Mouse (Mus musculus) macrophage (primary cell): Measurements from ENCODE around the gene Fbxl19. TPM values are rescaled to one million over a fixed set of nuclear protein-coding genes. Genes with fewer than 3 reads are reported as not detected.

Experiments
- H3K27ac ChIP-seq: fragments of 350-480 bp; formaldehyde crosslinking; 2 replicates; pipeline ENCODE4 v1.9.0; 2021
- H3K36me3 ChIP-seq: fragments of 350-480 bp; formaldehyde crosslinking; 2 replicates; pipeline ENCODE4 v1.9.0; 2021; ENCODE audit errors: inconsistent target
- H3K4me3 ChIP-seq: fragments of 350-480 bp; formaldehyde crosslinking; 2 replicates; pipeline ENCODE4 v1.9.0; 2021; ENCODE audit errors: inconsistent target
- H3K79me2 ChIP-seq: fragments of 350-480 bp; formaldehyde crosslinking; 2 replicates; pipeline ENCODE4 v1.9.0; 2021; ENCODE audit errors: inconsistent target
- WGBS: methylation state at CpG from one replicate; pipeline ENCODE4 v1.1.7; 2026; ENCODE audit warnings: inconsistent platforms; ENCODE audit not compliant: missing documents; 5-methylcytosine and 5-hydroxymethylcytosine counted together
- polyA plus RNA-seq: library from polyadenylated mRNA; stranded (reverse); fragments of 250-400 nt; gene quantifications from 3 replicates; pipeline ENCODE4 v1.2.4, GENCODE M21; 2018; ENCODE audit warnings: inconsistent platforms

The Fbxl19 gene
- polyA plus RNA-seq, 1 experiment from 2014 or later = 4.9 TPM

- Histone ChIP-seq H3K36me3 (no peaks in the 10 kb centered on the region), H3K79me2 (no peaks in the 10 kb centered on the region), H3K4me3 (no peak overlapping the region), H3K27ac (no peak overlapping the region)
- WGBS = 95% methylated on average over 19 of the region's 19 CpGs
Measured at GRCm38 (mm10) chr7:127814241-127814921, 70.0 kb downstream of the Fbxl19 start.

DNA sequence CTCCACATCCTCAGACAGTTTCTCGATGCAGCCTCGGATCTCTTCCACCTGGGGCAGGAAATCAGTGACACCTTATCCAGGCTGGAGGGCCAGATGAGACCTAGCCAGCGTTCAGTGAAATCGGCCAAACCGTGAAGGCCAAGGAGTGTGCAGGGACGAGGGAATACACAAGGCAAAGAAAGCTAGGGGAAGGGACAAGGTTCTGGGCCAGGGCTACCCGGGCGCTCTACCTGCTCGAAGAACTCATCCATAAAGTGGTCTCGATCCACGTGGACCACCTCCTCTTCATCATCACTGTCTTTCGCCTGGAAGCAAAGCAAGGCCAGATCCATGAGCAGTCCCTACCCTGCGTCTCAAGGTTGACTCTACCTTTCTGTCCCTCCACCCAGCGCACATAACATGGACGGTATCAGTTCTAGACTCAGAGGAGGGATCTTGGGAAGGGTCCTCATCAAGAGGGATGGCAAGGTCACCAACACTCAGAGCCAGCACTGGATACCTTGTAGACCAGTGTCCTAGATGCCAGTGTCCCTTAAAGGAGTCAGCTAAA, 70.8 kb downstream of the Fbxl19 start:
- H3K4me3 ChIP-seq = no peak overlapping the region
- WGBS = 92% methylated on average over 14 of the region's 15 CpGs
- H3K27ac ChIP-seq = no peak overlapping the region
- no peaks in the 10 kb centered on the region for H3K79me2 ChIP-seq
- no peaks in the 10 kb centered on the region for H3K36me3 ChIP-seq

DNA sequence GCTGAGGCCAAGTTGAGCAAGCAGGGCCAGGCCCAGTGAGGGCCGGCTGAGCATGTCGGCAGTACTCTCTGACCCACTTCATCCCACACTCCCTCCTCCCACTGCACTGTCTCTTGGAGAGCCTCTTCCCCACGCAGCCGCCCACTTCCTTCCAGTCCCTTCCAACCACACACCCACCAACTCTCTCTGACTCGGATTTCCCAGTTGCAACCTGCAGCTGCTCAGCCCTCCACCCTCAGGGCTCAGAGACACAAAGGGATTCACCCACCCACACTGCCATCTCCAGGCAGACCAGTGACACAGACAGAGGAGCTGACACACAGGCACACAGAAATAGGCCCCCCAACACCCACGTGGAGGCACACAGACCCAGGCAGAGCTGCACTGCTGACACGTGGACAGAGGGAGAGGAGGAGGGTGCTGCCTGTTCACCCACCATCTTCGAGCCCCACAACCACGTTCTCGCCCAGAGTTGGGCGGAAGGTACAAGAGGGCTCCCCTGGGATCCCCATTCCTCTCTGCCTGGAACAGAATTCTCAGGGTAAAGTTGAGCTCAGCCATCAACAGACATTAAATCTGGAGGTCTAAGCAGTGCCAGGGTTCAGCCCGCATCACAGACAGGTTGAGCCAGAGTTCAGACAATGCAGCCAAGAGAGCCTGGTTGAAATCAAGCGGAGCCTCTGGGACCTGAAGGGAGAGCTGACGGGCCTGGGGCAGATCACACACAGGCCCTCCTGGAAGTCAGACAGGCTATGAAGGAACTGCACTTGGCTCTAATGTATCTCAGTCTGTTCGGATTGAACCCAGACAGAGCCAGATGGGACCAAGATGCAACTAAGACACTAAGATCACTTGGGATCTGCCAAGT, 71.8 kb downstream of the Fbxl19 start:
- WGBS = 45% methylated on average over 15 of the region's 15 CpGs
- Histone ChIP-seq H3K79me2 (no peaks in the 10 kb centered on the region), H3K4me3 (no peak overlapping the region), H3K36me3 (no peaks in the 10 kb centered on the region), H3K27ac (no peak overlapping the region)

GRCm38 (mm10) chr7:127817053-127817452, 72.7 kb downstream of the Fbxl19 start:
- no peaks in the 10 kb centered on the region for H3K36me3 ChIP-seq
- no peak overlapping the region for H3K27ac ChIP-seq
- H3K4me3 ChIP-seq = no peak overlapping the region
- 84% methylated on average over 7 of the region's 7 CpGs for WGBS
- no peaks in the 10 kb centered on the region for H3K79me2 ChIP-seq

GRCm38 (mm10) chr7:127817776-127818175, 73.4 kb downstream of the Fbxl19 start:
- H3K79me2 ChIP-seq = no peaks in the 10 kb centered on the region
- 98% methylated on average over 5 of the region's 5 CpGs for WGBS
- no peaks in the 10 kb centered on the region for H3K36me3 ChIP-seq
- no peak overlapping the region for H3K27ac ChIP-seq
- H3K4me3 ChIP-seq = no peak overlapping the region

Other genes starting within 250 kb of the Fbxl19 start
- 14.3 to 15.8 TPM (median 15.4 TPM) in 3 replicates for gene Srcap, start 232.6 kb upstream of the Fbxl19 start, polyA plus RNA-seq
- 13.1 to 13.5 TPM (median 13.2 TPM) in 3 replicates for gene Gm42715, start 225.0 kb upstream of the Fbxl19 start, polyA plus RNA-seq
- gene Tmem265, start 183.2 kb upstream of the Fbxl19 start, polyA plus RNA-seq = not detected in 3 replicates
- 23.8 to 33.8 TPM (median 26.9 TPM) in 3 replicates for gene Phkg2, start 171.2 kb upstream of the Fbxl19 start, polyA plus RNA-seq
- gene Ccdc189, start 155.9 kb upstream of the Fbxl19 start, polyA plus RNA-seq = 0.72 to 3.0 TPM (median 2.9 TPM) in 3 replicates
- gene Rnf40, start 155.8 kb upstream of the Fbxl19 start, polyA plus RNA-seq = 27.1 to 29.6 TPM (median 28.3 TPM) in 3 replicates
- gene Zfp629, start 128.7 kb upstream of the Fbxl19 start, polyA plus RNA-seq = 5.9 to 11.5 TPM (median 8.2 TPM) in 3 replicates
- gene Bcl7c, start 35.6 kb upstream of the Fbxl19 start, polyA plus RNA-seq = 16.0 to 37.5 TPM (median 23.3 TPM) in 3 replicates
- gene Ctf1, start 31.8 kb upstream of the Fbxl19 start, polyA plus RNA-seq = not detected in 3 replicates
- gene Ctf2, start 12.4 kb upstream of the Fbxl19 start, polyA plus RNA-seq = not detected in 3 replicates
- 31.3 to 38.6 TPM (median 33.4 TPM) in 3 replicates for gene Orai3, start 25.3 kb downstream of the Fbxl19 start, polyA plus RNA-seq
- gene Setd1a, start 32.1 kb downstream of the Fbxl19 start, polyA plus RNA-seq = 11.6 to 14.1 TPM (median 12.7 TPM) in 3 replicates
- 0.49 to 3.2 TPM (median 0.57 TPM) in 3 replicates for gene Gm49388, start 41.1 kb downstream of the Fbxl19 start, polyA plus RNA-seq
- 14.9 to 55.1 TPM (median 55.0 TPM) in 3 replicates for gene Hsd3b7, start 56.1 kb downstream of the Fbxl19 start, polyA plus RNA-seq
- 150 to 165 TPM (median 155 TPM) in 3 replicates for gene Stx4a, start 79.8 kb downstream of the Fbxl19 start, polyA plus RNA-seq
- gene Stx1b, start 80.0 kb downstream of the Fbxl19 start, polyA plus RNA-seq = 0.05 to 0.09 TPM in 2 of 3 replicates, not detected in the other
- 14.9 to 18.4 TPM (median 16.3 TPM) in 3 replicates for gene Zfp646, start 131.7 kb downstream of the Fbxl19 start, polyA plus RNA-seq
- gene Zfp668, start 132.3 kb downstream of the Fbxl19 start, polyA plus RNA-seq = 3.2 to 5.8 TPM (median 4.7 TPM) in 3 replicates
- 0.13 TPM in 1 of 3 replicates, not detected in the others for gene Prss53, start 146.4 kb downstream of the Fbxl19 start, polyA plus RNA-seq
- not detected in 3 replicates for gene Gm21974, start 150.9 kb downstream of the Fbxl19 start, polyA plus RNA-seq
- gene Vkorc1, start 151.1 kb downstream of the Fbxl19 start, polyA plus RNA-seq = 38.2 to 42.7 TPM (median 41.1 TPM) in 3 replicates
- 30.8 to 48.5 TPM (median 38.0 TPM) in 3 replicates for gene Bckdk, start 159.5 kb downstream of the Fbxl19 start, polyA plus RNA-seq
- gene Kat8, start 168.0 kb downstream of the Fbxl19 start, polyA plus RNA-seq = 10.6 to 18.6 TPM (median 16.3 TPM) in 3 replicates
- gene Prss8, start 185.6 kb downstream of the Fbxl19 start, polyA plus RNA-seq = not detected in 3 replicates
- 1.0 to 1.7 TPM (median 1.2 TPM) in 3 replicates for gene Prss36, start 202.2 kb downstream of the Fbxl19 start, polyA plus RNA-seq
- gene Fus, start 222.9 kb downstream of the Fbxl19 start, polyA plus RNA-seq = 187 to 395 TPM (median 346 TPM) in 3 replicates
- 19.6 to 111 TPM (median 82.3 TPM) in 3 replicates for gene Pycard, start 249.3 kb downstream of the Fbxl19 start, polyA plus RNA-seq